Mouse (Mus musculus): ENCODE measurements around the gene Tjp2. TPM values are rescaled to one million over a fixed set of nuclear protein-coding genes. Genes with fewer than 3 reads are reported as not detected.
"Not testable (repeated sequence)": the region's sequence is repeated elsewhere in the genome, so short reads cannot be mapped to it uniquely, and the experiment has no call there.

The Tjp2 gene
- total RNA-seq, 2 experiments from 2014 or later, result 13.3 to 15.3 TPM

DNA sequence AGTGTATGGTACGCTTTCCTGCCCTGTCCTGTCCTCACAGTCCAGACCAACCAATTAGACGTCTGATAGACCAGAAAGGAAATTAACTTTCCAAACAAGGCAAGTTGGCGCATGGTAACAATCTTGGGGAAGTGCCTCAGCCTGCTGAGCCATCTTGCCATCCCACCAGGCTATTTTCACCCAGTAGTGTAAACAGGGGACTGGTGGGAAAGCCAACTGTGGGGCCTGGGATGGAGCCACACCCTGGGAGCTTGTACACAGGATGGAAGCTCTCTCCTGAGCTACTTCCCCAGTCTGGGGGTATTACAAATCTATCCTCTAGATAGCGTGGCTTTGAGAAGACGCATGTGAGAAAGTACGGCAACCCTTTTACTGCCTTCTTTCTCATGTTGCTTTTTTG, 101.7 kb downstream of the Tjp2 start:
- DNase-seq, result no peak

- no peak for DNase-seq
Measured at GRCm38 (mm10) chr19:24122647-24123046, 102.2 kb downstream of the Tjp2 start.

DNA sequence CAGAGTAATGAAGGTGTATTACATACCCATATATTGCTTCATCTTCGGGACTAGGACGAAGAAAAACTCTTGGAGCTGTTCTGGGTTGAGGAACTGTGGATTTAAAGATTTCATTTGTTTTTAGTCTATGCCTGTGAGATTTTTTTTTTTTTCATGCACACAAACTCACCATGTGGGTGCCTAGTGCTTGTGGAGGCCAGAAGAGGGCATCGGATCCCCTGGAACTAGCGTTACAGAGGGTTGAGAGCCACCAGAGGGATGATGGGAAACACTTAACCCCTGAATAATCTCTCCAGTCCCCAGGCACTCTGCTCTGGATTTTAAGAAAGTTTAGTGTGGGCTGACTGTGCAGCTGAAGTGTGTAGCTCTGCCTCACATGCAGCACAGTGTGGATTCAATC, 104.0 kb downstream of the Tjp2 start:
- DNase-seq, result no peak

GRCm38 (mm10) chr19:24118775-24119174, 106.1 kb downstream of the Tjp2 start:
- DNase-seq, result peak in 1 of 2 experiments; percentile 20

DNA sequence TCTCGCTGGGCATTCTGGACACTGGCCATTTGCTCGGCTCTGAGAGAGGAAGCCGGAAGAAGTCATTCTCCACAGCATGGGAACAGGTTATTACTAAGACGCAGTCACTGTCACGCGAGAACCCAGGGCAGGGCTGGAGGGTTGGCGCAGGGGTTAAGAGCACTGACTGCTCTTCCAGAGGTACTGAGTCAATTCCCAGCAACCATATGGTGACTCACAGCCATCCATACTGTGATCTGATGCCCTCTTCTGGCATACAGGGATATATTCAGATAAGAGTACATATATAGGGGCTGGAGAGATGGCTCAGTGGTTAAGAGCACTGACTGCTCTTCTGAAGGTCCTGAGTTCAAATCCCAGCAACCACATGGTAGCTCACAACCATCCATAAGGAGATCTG, 113.2 kb downstream of the Tjp2 start:
- DNase-seq, result no peak

DNA sequence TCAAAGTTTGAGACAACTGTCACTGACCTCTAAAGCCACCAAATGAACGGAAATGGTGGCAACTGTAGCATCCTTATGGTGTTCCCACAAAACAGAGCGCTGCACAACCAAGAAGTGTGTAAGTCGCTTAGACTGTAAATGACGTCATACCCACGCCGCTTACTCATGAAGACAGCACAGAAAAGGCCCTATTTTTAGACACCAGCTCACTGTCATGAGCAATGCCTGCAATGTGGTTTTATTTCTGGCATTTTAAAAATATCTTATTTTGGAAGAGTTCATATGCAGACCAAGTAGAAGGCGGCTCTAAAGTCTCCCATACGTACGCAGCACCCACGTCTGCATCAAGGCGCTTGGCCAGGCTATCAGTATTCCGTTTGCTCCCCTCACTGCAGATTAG, 117.1 kb downstream of the Tjp2 start:
- DNase-seq, result no peak

DNA sequence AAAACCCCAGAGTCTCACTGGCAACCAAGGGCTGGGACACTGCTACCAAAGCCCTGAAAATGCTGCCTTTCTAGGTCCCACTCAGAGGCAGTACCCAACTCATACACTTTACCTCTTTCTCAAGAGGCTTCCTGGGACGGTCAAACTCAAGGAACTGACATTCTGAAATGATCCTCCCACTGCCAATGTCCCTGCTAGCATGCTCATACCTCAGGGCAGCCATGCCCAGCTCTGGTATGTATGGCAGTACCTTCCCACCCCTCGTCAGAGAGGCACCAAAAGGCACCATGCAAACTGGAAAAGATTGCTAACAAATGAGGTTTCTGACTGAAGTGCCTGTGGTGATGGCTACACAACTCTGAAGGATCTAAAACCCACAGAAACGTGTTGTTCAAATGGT, 121.0 kb downstream of the Tjp2 start:
- no peak for DNase-seq

- no peak for DNase-seq
Measured at GRCm38 (mm10) chr19:24102562-24103126, 122.2 kb downstream of the Tjp2 start.

GRCm38 (mm10) chr19:24101183-24101582, 123.6 kb downstream of the Tjp2 start:
- DNase-seq, result peak in 1 of 2 experiments; percentile 29

DNA sequence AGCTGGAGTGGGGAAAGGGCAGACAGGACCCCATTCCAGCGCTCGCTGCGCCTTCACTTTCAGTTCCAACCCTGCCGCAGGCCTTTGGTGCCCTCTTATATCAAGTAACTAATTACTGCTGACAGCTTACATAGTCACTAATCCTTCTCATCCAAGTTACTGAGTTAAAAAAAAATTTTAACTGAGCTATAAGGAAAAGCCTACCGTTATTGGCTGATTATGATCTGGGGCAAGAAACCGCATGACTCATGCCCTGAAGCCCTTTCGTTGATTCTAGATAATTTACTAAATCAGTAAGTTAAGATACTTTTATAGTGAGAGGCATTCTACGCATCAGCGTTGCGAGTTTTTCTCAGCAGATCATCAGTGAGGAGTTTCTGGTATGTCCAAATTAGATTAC, 126.1 kb downstream of the Tjp2 start:
- no peak for DNase-seq

DNA sequence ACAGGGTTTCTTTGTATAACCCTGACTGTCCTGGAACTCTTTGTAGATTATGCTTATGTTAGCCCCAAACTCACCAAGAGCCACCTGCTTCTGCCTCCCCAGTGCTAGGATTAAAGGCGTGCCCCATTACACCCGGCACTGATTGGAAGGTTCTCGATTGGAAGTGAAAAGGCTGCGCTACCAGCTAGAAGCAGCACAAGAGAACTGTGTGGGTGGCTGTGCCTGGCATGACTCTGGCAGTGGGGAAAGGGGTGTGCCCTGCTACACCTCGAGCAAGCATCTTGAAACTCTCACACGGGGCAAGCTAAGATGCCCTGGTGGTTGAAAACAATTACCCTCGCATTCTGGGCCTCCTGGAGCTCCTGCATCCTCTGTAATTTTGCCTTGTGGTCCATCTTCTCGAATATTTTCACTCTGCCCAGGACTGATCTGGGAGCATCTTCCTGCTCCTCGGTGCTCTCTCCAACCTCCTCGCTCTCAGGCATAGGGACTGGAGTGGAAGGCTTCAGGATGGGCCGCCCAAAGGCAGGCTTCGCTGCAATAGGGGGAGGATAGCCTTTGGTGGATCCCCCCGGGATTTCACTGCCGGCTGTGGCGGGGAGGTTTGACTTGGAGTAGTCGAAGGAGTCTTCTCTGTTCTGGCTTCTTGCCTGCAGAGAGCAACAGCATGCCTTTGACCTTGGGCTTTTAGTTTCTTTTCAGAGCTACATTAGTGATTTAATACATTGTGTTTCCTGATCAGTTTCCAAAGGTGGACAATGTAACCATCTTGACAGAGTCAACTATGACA, 127.0 kb downstream of the Tjp2 start:
- peak in 1 of 2 experiments; percentile 17 for DNase-seq

DNA sequence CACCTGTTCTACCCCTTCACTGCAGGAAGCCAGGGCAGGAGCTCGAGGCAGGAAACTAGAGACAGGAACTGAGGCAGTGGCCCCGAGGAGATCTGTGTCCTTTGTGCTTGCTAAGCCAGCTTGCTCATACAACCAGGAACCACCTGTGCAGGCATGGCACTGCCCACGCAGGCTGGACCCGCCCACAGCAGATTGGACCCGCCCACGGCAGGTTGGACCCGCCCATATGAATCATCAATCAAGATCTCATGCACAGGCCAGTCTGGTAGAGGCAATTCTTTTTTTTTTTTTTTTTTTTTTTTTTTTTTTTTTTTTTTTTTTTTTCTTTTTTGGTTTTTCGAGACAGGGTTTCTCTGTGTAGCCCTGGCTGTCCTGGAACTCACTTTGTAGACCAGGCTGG, 132.8 kb downstream of the Tjp2 start:
- not testable (repeated sequence) for DNase-seq

- no peak for DNase-seq
Measured at GRCm38 (mm10) chr19:24090366-24090765, 134.5 kb downstream of the Tjp2 start.

DNA sequence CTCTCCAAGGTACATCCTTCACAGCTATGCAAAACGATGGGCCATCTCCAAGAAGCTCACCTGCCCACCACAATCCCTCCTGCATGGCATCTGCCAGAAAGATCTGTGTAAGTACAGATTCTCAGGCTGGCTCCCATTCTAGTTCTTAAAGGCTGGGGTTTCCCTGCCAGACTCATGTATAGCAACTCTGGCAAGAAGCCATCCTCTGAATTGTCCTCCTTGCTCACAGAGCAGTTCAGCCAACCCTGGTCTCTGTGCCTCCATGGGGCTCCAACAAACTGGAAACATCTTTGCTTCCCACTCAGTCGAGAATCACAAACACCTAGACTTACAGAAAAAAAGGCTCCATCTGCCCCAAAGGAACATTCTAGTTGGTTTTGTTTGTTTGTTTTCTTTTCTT, 139.5 kb downstream of the Tjp2 start:
- DNase-seq, result no peak

DNA sequence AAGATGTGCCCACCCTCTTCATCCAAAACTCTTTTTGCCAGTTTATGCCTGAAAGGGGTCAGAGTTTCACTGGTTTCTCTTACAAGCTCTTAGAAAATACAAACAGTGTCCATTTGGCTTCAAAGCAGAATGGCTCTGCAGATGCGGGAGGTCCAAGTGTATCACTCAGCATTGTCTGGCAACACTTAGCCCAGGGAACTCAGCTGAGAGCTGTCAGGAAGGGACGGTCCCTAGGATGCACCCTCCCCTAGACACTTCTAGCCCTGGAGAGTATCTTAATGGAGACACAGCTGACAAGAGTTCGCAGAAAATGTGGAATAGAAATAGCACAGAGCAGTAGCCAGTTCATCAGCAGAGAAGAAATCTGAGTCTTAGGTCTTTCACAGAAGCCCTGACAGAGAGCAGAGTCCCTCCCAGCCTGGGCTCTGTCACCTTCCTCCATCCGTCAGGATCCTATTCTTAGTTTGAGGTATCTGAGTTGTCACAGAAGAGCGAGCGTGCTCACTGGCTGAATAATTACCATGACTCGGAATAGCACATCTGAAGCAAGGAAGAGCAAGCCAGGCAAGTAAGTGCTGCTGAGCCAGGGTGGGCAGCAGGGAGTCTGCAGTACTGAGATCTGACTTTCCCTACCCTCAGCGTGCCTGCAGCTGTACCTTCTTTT, 144.3 kb downstream of the Tjp2 start:
- DNase-seq, result peak; percentile 25 to 32

DNA sequence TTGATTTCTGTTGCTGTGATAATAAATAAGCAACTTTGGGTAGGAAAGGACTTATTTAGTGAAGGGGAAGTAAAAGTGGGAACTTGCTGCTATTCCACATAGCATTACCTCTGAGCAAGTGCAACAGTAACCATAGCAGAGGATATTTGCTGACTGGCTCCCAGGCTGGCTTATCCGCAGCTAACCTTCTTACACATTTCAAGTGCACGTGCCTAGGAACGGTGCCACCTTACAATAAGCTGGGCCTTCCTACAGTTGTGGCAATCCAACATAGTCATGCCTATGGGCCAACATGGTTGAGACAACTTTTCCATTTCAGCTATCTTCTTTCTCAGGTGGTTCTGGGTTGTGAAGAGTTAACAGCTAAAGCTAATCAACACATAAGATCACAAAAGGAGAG, 147.2 kb downstream of the Tjp2 start:
- DNase-seq, result no peak

GRCm38 (mm10) chr19:24076536-24076935, 148.3 kb downstream of the Tjp2 start:
- DNase-seq, result no peak

- no peak for DNase-seq
Measured at GRCm38 (mm10) chr19:24075927-24076326, 148.9 kb downstream of the Tjp2 start.

GRCm38 (mm10) chr19:24073155-24073554, 151.7 kb downstream of the Tjp2 start:
- DNase-seq, result no peak

DNA sequence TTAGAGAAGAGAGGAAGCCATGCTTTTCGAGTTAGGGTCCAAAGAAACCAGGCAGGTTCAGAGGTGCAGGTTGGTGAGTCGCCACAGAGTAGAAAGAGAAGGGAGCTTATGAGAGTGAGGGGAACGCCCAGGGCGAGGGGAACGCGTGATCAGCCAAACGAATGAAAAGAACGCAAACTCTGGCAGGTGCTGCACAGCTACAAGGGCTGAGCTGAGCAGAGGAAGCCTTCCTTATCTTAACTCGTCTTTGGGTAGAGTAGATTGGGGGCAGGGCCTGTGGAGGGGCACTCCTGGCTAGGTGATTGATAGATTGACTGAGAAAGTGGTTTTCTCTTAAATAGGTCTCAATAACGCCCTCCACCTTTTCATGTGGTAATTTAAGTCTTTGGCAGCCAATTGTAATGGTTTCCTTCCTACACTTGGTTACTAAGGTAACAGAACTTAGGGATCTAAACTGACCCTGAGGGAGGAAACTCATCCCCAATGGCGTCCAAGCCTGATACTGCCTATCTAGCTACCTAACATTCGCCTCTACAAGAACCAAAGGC, 160.4 kb downstream of the Tjp2 start:
- DNase-seq, result no peak

DNA sequence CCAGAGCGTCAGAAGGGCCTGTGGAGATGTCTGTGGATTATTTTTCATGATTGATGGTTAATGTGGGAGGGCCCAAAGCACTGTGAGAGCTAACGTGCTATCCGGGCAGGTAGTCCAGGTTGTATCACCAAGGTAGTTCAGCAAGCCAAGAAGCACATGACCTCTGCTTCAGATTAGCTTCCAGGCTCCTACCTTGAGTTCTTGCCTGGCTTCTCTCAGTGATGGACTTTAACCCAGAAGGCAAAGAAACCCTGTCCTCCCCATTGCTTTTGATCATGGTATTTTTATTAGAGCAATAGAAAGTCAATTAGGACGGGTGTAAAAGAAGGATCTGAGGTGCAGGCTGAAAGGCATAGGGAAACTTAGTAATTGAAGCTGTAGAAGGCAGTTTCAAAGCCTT, 161.2 kb downstream of the Tjp2 start:
- DNase-seq, result no peak

- DNase-seq, result no peak
Measured at GRCm38 (mm10) chr19:24058851-24059250, 166.0 kb downstream of the Tjp2 start.

- DNase-seq, result peak in 1 of 2 experiments; percentile 50
Measured at GRCm38 (mm10) chr19:24058021-24058420, 166.8 kb downstream of the Tjp2 start.
